Mouse (Mus musculus) midbrain, postnatal 0 days (tissue): ENCODE results near the gene Cryab. TPM values are rescaled to one million over a fixed set of nuclear protein-coding genes. Genes with fewer than 3 reads are reported as not detected.
A peak's percentile ranks its signal among the peaks of the same experiment; 100 is the strongest.

Source experiments
- ATAC-seq: fragments of 200-750 bp; cut with Nextera tagmentation; 2 replicates; pipeline ENCODE4 v1.8.0; 2017; ENCODE audit warnings: moderate number of reproducible peaks, mild to moderate bottlenecking, moderate TSS enrichment, moderate library complexity; ENCODE audit not compliant: low FRiP score
- DNase-seq: peaks from one replicate; pipeline ENCODE4 v3.0.0-alpha.2; 2015; ENCODE audit warnings: low spot score
- H3K27ac ChIP-seq: fragments of 300-500 bp; sonication (generic); 2 replicates; pipeline ENCODE4 v1.5.1; 2014; ENCODE audit warnings: low read depth, mild to moderate bottlenecking, low read length, mixed read lengths
- H3K27me3 ChIP-seq: fragments of 300-500 bp; sonication (generic); 2 replicates; pipeline ENCODE4 v1.6.1; 2014; ENCODE audit warnings: low read length, control low read depth, mixed read lengths; ENCODE audit not compliant: insufficient read depth
- H3K36me3 ChIP-seq: fragments of 300-500 bp; sonication (generic); 2 replicates; pipeline ENCODE4 v1.6.1; 2014; ENCODE audit warnings: low read length, control low read depth, mixed read lengths; ENCODE audit not compliant: insufficient read depth
- H3K4me1 ChIP-seq: fragments of 300-500 bp; sonication (generic); 2 replicates; pipeline ENCODE4 v1.6.1; 2014; ENCODE audit warnings: mild to moderate bottlenecking, control low read depth, antibody characterized with exemption, low read length, mixed read lengths; ENCODE audit not compliant: insufficient read depth
- H3K4me2 ChIP-seq: fragments of 300-500 bp; sonication (generic); 2 replicates; pipeline ENCODE4 v1.6.1; 2014; ENCODE audit warnings: low read depth, mild to moderate bottlenecking, low read length, mixed read lengths; ENCODE audit not compliant: poor library complexity, severe bottlenecking
- H3K4me3 ChIP-seq: fragments of 300-500 bp; sonication (generic); 2 replicates; pipeline ENCODE4 v1.5.1; 2014; ENCODE audit warnings: low read depth, mild to moderate bottlenecking, low read length, moderate library complexity
- H3K9ac ChIP-seq: fragments of 300-500 bp; sonication (generic); replicated peaks from 2 replicates; pipeline ENCODE4 v1.6.1; 2014; ENCODE audit warnings: mild to moderate bottlenecking, low read length, moderate library complexity, mixed read lengths; ENCODE audit not compliant: poor library complexity, severe bottlenecking
- H3K9me3 ChIP-seq: fragments of 300-500 bp; sonication (generic); 2 replicates; pipeline ENCODE4 v1.6.1; 2016; ENCODE audit warnings: low read length, control low read depth
- CTCF ChIP-seq: IDR thresholded peaks from 2 replicates; pipeline ENCODE4 v1.5.1; 2016; ENCODE audit warnings: antibody characterized with exemption, mild to moderate bottlenecking
- WGBS: fragments of 180-500 bp; shearing (Covaris S2); extraction: QIAGEN DNeasy Blood & Tissue Kit; methylation state at CpG from one replicate; pipeline ENCODE4 v1.1.7; 2014; 5-methylcytosine and 5-hydroxymethylcytosine counted together
- polyA plus RNA-seq: library from polyadenylated mRNA; unstranded; fragments of >200 nt; fragmentation: Nextera tagmentation; extraction: Ambion mirVana; gene quantifications from 2 replicates; pipeline ENCODE4 v1.2.1, GENCODE M21; 2015
- total RNA-seq: library from RNA; depleted of rRNA; stranded (reverse); fragments of >200 nt; gene quantifications from 2 replicates; pipeline ENCODE4 v1.2.3, GENCODE M21; 2014

Cryab gene
- total and polyA plus RNA-seq, 2 experiments from 2014 or later, result 6.2 to 19.7 TPM

- DNase-seq, result no peak
- no peak for TF ChIP-seq CTCF
- 30% methylated on average over 12 of the region's 12 CpGs for WGBS
Observed at GRCm38 (mm10) chr9:50721061-50721460, 30.1 kb upstream of the Cryab start.

GRCm38 (mm10) chr9:50722451-50722911 is 28.6 kb upstream of the Cryab start:
- ATAC-seq, result no peak
- WGBS, result 35% methylated on average over 8 of the region's 8 CpGs
- TF ChIP-seq CTCF, result no peak
- Histone ChIP-seq H3K27me3 (no peaks in the 10 kb centered on the region), H3K4me2 (0 out of 2 replicates have a peak overlapping the region, but pooled peaks have one; percentile 12), H3K9me3 (no peaks in the 10 kb centered on the region), H3K9ac (no peak overlapping the region), H3K36me3 (no peaks in the 10 kb centered on the region), H3K27ac (no peak overlapping the region), H3K4me1 (peaks cover 3% of the 10 kb centered on the region; the same call in 1 of the 2 replicates), H3K4me3 (no peak overlapping the region)
- peak; percentile 56 for DNase-seq

More at GRCm38 (mm10) chr9:50721061-50721460, 30.1 kb upstream of the Cryab start:
- Histone ChIP-seq H3K9ac (no peak overlapping the region), H3K4me3 (no peak overlapping the region), H3K9me3 (no peaks in the 10 kb centered on the region), H3K4me2 (no peak overlapping the region), H3K4me1 (peaks cover 3% of the 10 kb centered on the region; the same call in 1 of the 2 replicates), H3K36me3 (peaks cover 3% of the 10 kb centered on the region; the same call in 1 of the 2 replicates), H3K27me3 (no peaks in the 10 kb centered on the region), H3K27ac (no peak overlapping the region)
- ATAC-seq, result no peak

- 0 out of 2 replicates have a peak overlapping the region, but pooled peaks have one; percentile 7 for H3K27ac ChIP-seq
- H3K4me2 ChIP-seq, result peak overlapping the region; percentile 16
- H3K27me3 ChIP-seq, result no peaks in the 10 kb centered on the region
- ATAC-seq (no peak), DNase-seq (peak; percentile 86)
- 42% methylated on average over 7 of the region's 7 CpGs for WGBS
- TF ChIP-seq CTCF, result no peak
- no peaks in the 10 kb centered on the region for H3K36me3 ChIP-seq
- no peak overlapping the region for H3K4me3 ChIP-seq
- H3K4me1 ChIP-seq, result peaks cover 3% of the 10 kb centered on the region; the same call in 1 of the 2 replicates
- no peak overlapping the region for H3K9ac ChIP-seq
- no peaks in the 10 kb centered on the region for H3K9me3 ChIP-seq
Observed at GRCm38 (mm10) chr9:50723406-50723805, 27.7 kb upstream of the Cryab start.

GRCm38 (mm10) chr9:50724147-50724546 is 27.0 kb upstream of the Cryab start:
- Histone ChIP-seq H3K9ac (no peak overlapping the region), H3K36me3 (no peaks in the 10 kb centered on the region), H3K27me3 (no peaks in the 10 kb centered on the region), H3K4me3 (no peak overlapping the region), H3K9me3 (no peaks in the 10 kb centered on the region), H3K27ac (no peak overlapping the region), H3K4me1 (peaks cover 3% of the 10 kb centered on the region; the same call in 1 of the 2 replicates), H3K4me2 (no peak overlapping the region)
- WGBS, result 83% methylated on average over 2 of the region's 2 CpGs
- ATAC-seq (no peak), DNase-seq (no peak)
- no peak for TF ChIP-seq CTCF

- no peaks in the 10 kb centered on the region for H3K27me3 ChIP-seq
- no peaks in the 10 kb centered on the region for H3K9me3 ChIP-seq
- peak overlapping the region; percentile 57; the same call in 1 of the 2 replicates for H3K27ac ChIP-seq
- peaks cover 3% of the 10 kb centered on the region; the same call in 1 of the 2 replicates for H3K4me1 ChIP-seq
- H3K4me3 ChIP-seq, result no peak overlapping the region; the same call in 1 of the 2 replicates
- ATAC-seq, result no peak
- DNase-seq, result no peak
- no peaks in the 10 kb centered on the region for H3K36me3 ChIP-seq
- H3K4me2 ChIP-seq, result peak overlapping the region; percentile 35
- H3K9ac ChIP-seq, result no peak overlapping the region
- 36% methylated on average over 3 of the region's 3 CpGs for WGBS
- TF ChIP-seq CTCF, result no peak
Observed at GRCm38 (mm10) chr9:50724661-50725330, 26.3 kb upstream of the Cryab start.
